8 mouse cellular contexts compared by ENCODE assay signal in the genomic region with DNA sequence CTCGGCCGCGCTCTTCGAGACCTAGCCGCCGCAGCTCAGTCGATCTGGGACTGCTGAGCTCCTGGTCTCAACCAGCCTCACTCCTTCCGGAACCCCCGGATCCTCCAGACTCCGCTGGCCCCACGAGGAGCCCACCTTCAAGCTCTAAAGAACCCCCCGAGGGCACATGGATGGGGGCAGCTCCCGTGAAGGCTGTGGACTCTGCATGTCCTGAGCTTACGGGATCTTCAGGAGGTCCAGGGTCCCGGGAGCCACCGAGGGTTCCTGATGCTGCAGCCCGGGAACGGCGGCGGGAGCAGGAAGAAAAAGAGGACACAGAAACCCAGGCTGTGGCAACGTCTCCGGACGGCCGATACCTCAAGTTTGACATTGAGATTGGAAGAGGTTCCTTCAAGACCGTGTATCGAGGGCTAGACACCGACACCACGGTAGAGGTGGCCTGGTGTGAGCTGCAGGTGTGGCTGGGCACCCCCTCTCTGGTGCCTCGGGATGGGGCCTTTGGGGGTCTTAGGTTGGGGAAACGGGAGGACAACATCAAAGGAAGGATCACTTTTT. TPM values are rescaled to one million over a fixed set of nuclear protein-coding genes. Genes with fewer than 3 reads are reported as not detected.
DNase-seq lines count a peak whose midpoint lies in the region; ATAC-seq and TF ChIP-seq lines count a peak whose summit lies in the region.

No protein-coding gene starts in this region.

- no peak; the same call in 1 of the 2 replicates for TF ChIP-seq POLR2A in testis, adult 2 months (IDR thresholded peaks at IDR 0.05; ENCODE audit: control insufficient read depth, low read depth, low read length)
- TF ChIP-seq POLR2A in olfactory bulb, adult 2 months (IDR thresholded peaks at IDR 0.05; ENCODE audit: insufficient read depth, low read depth, low read length) = no peak

- no peaks in the 10 kb centered on the region for H3K36me3 ChIP-seq in testis, adult 2 months (ENCODE audit: control insufficient read depth, insufficient read depth, low read length)
- H3K36me3 ChIP-seq in forebrain, embryonic 16.5 days (ENCODE audit: control insufficient read depth, insufficient read depth) = no peaks in the 10 kb centered on the region

- no peaks in the 10 kb centered on the region for H3K9me3 ChIP-seq in forebrain, embryonic 16.5 days (ENCODE audit: control insufficient read depth, low read length)

- under 1% methylated on average over 30 of the region's 30 CpGs for WGBS in forebrain, embryonic 16.5 days
- WGBS in olfactory bulb, adult 2 months = 4% methylated on average over 30 of the region's 30 CpGs

- H3K4me2 ChIP-seq in forebrain, embryonic 16.5 days (ENCODE audit: low read length) = peak overlapping the region; percentile 81

- peaks cover 2% of the 10 kb centered on the region; the same call in 1 of the 2 replicates for H3K27me3 ChIP-seq in testis, adult 2 months (ENCODE audit: control insufficient read depth, insufficient read depth, low read length)
- peaks cover 36% of the 10 kb centered on the region for H3K27me3 ChIP-seq in forebrain, embryonic 16.5 days (replicated peaks; ENCODE audit: control insufficient read depth, insufficient read depth, low read length)

- peaks cover 35% of the 10 kb centered on the region for H3K4me1 ChIP-seq in testis, adult 2 months (ENCODE audit: control insufficient read depth, insufficient read depth, low read length)
- peaks cover 25% of the 10 kb centered on the region for H3K4me1 ChIP-seq in forebrain, embryonic 16.5 days (replicated peaks; ENCODE audit: control insufficient read depth, insufficient read depth, low read length)
- H3K4me1 ChIP-seq in olfactory bulb, adult 2 months (ENCODE audit: control insufficient read depth, insufficient read depth, low read length) = peaks cover 43% of the 10 kb centered on the region

- H3K27ac ChIP-seq in testis, adult 2 months (ENCODE audit: control insufficient read depth, insufficient read depth, low read depth, low read length) = 0 out of 2 replicates have a peak overlapping the region, but pooled peaks have one; percentile 43
- no peak overlapping the region for H3K27ac ChIP-seq in forebrain, embryonic 16.5 days (ENCODE audit: low read length)
- no peak overlapping the region for H3K27ac ChIP-seq in olfactory bulb, adult 2 months (ENCODE audit: insufficient read depth, low read depth, low read length)

- TF ChIP-seq CTCF in testis, adult 2 months (IDR thresholded peaks at IDR 0.05; ENCODE audit: control insufficient read depth, insufficient read depth, insufficient replicate concordance, low read depth, low read length) = no peak
- no peak for TF ChIP-seq CTCF in olfactory bulb, adult 2 months (IDR thresholded peaks at IDR 0.05; ENCODE audit: insufficient read depth, low read depth, low read length)

- H3K4me3 ChIP-seq in testis, adult 2 months (ENCODE audit: control insufficient read depth, low read depth, low read length) = peak overlapping the region; percentile 79
- peak overlapping the region; percentile 47 for H3K4me3 ChIP-seq in forebrain, embryonic 16.5 days (replicated peaks; ENCODE audit: low read length)
- peak overlapping the region; percentile 54 for H3K4me3 ChIP-seq in olfactory bulb, adult 2 months (ENCODE audit: insufficient read depth, low read depth, low read length)

- peak overlapping the region; percentile 64 for H3K9ac ChIP-seq in forebrain, embryonic 16.5 days (replicated peaks; ENCODE audit: low read depth, low read length)

- no peak for DNase-seq in testis, postnatal 14 days (ENCODE audit: low spot score)
- DNase-seq in liver = peak; percentile 42
- DNase-seq in frontal cortex, postnatal 10 days (ENCODE audit: low spot score in 2 of 2) = no peak
- DNase-seq in spleen, postnatal 36 days (ENCODE audit: low spot score in 2 of 2) = no peak
- DNase-seq in adrenal gland, adult (ENCODE audit: inconsistent age in 2 of 2, low spot score in 1 of 2) = no peak

- ATAC-seq in forebrain, embryonic 16.5 days = no peak

RNA-seq across cellular contexts. Expression of a gene that starts 0.5 kb away (rescaled TPM):
- polyA plus RNA-seq in testis, adult 2 months (2012; rRNA removed) = 10.8 and 12.3 TPM in 2 replicates
- polyA plus RNA-seq in forebrain, embryonic 16.5 days (2015; fragmentation: Nextera tagmentation; extraction: Ambion mirVana) = 5.8 and 6.2 TPM in 2 replicates
- polyA plus RNA-seq in olfactory bulb, adult 2 months (2012; ENCODE audit: insufficient read depth, insufficient read length, low replicate concordance, missing spikeins) = not detected in 2 replicates

RNA-seq across cellular contexts. Expression of a gene that starts 7.4 kb away (rescaled TPM):
- 26.1 and 26.2 TPM in 2 replicates for polyA plus RNA-seq in testis, adult 2 months (2012; rRNA removed)
- 91.1 and 93.3 TPM in 2 replicates for polyA plus RNA-seq in forebrain, embryonic 16.5 days (2015; fragmentation: Nextera tagmentation; extraction: Ambion mirVana)
- not detected in 2 replicates for polyA plus RNA-seq in olfactory bulb, adult 2 months (2012; ENCODE audit: insufficient read depth, insufficient read length, low replicate concordance, missing spikeins)

RNA-seq across cellular contexts. Expression of a gene that starts 15.1 kb away (rescaled TPM):
- polyA plus RNA-seq in testis, adult 2 months (2012; rRNA removed) = 5.6 and 5.8 TPM in 2 replicates
- polyA plus RNA-seq in forebrain, embryonic 16.5 days (2015; fragmentation: Nextera tagmentation; extraction: Ambion mirVana) = 67.4 and 72.0 TPM in 2 replicates
- not detected in 2 replicates for polyA plus RNA-seq in olfactory bulb, adult 2 months (2012; ENCODE audit: insufficient read depth, insufficient read length, low replicate concordance, missing spikeins)

RNA-seq across cellular contexts. Expression of a gene that starts 17.9 kb away (rescaled TPM):
- polyA plus RNA-seq in testis, adult 2 months (2012; rRNA removed) = 37.1 and 54.6 TPM in 2 replicates
- 0.91 TPM in 2 replicates for polyA plus RNA-seq in forebrain, embryonic 16.5 days (2015; fragmentation: Nextera tagmentation; extraction: Ambion mirVana)
- not detected in 2 replicates for polyA plus RNA-seq in olfactory bulb, adult 2 months (2012; ENCODE audit: insufficient read depth, insufficient read length, low replicate concordance, missing spikeins)

RNA-seq across cellular contexts. Expression of a gene that starts 18.0 kb away (rescaled TPM):
- 46.6 and 62.4 TPM in 2 replicates for polyA plus RNA-seq in testis, adult 2 months (2012; rRNA removed)
- polyA plus RNA-seq in forebrain, embryonic 16.5 days (2015; fragmentation: Nextera tagmentation; extraction: Ambion mirVana) = 191 and 197 TPM in 2 replicates
- polyA plus RNA-seq in olfactory bulb, adult 2 months (2012; ENCODE audit: insufficient read depth, insufficient read length, low replicate concordance, missing spikeins) = not detected in 2 replicates

Comparison
In these comparisons a context has a peak if more than half of its experiments do, and no peak if none do; other contexts are left out.
1. RNA of a gene that starts 15.1 kb away (polyA plus RNA-seq): 67.4 to 72.0 TPM in forebrain, embryonic 16.5 days; 5.6 to 5.8 TPM in testis, adult 2 months and not detected in olfactory bulb, adult 2 months; every median in the first group is over 10 times any median in the second.
2. Peak in every context shown above with its lines, with median percentiles within 50 percentile points of each other: H3K4me3 ChIP-seq.